Mouse (Mus musculus): ENCODE results near the gene Btk.

DNA sequence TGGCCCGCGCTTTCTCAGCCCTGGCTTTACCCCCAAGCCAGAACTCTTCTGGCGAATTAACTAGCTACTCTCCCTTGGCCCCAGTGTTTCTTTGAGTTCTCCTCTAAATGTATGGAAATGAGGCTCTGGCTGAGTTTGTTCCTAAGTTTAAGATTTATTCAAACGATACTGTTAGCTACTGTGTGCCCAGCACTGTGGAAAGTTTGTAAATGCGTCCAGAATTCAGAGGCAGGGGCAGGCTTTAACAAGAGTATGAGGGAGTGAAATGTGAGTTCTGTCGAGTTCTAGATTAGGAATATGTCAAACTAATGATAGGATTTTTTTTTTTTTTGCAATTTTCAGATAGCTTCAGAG is 41.4 kb downstream of the Btk start:
- TF ChIP-seq CTCF (IDR thresholded peaks at IDR 0.05; ENCODE audit: low read depth) (no peak), EP300 (IDR thresholded peaks at IDR 0.05; ENCODE audit: low read depth) (no peak)
